Mouse (Mus musculus) lung, embryonic 15.5 days (tissue): Measurements from ENCODE around the gene Itfg2. TPM values are rescaled to one million over a fixed set of nuclear protein-coding genes. Genes with fewer than 3 reads are reported as not detected.

Source experiments
- polyA plus RNA-seq: library from polyadenylated mRNA; unstranded; fragments of >200 nt; fragmentation: Nextera tagmentation; extraction: Ambion mirVana; gene quantifications from 2 replicates; pipeline ENCODE4 v1.2.1, GENCODE M21; 2015

The Itfg2 gene
- polyA plus RNA-seq, 1 experiment from 2014 or later: 33.7 TPM

Other genes starting within 250 kb of the Itfg2 start
- gene Tead4, start 124.1 kb downstream of the Itfg2 start, polyA plus RNA-seq: 5.1 and 5.6 TPM in 2 replicates
- 16.6 and 21.6 TPM in 2 replicates for gene Tulp3, start 69.1 kb downstream of the Itfg2 start, polyA plus RNA-seq
- 125 TPM in 2 replicates for gene Rhno1, start 62.0 kb downstream of the Itfg2 start, polyA plus RNA-seq
- gene Foxm1, start 62.0 kb downstream of the Itfg2 start, polyA plus RNA-seq: 37.7 and 41.1 TPM in 2 replicates
- gene Tex52, start 49.5 kb downstream of the Itfg2 start, polyA plus RNA-seq: 0.22 and 0.48 TPM in 2 replicates
- gene Gm44596, start 49.4 kb downstream of the Itfg2 start, polyA plus RNA-seq: not detected in 2 replicates
- 3.0 and 3.7 TPM in 2 replicates for gene Nrip2, start 25.6 kb downstream of the Itfg2 start, polyA plus RNA-seq
- gene Fkbp4, start 13.7 kb upstream of the Itfg2 start, polyA plus RNA-seq: 470 and 477 TPM in 2 replicates
- 0.25 and 2.0 TPM in 2 replicates for gene Pzp, start 101.8 kb upstream of the Itfg2 start, polyA plus RNA-seq
- 2.4 and 2.8 TPM in 2 replicates for gene A2ml1, start 156.7 kb upstream of the Itfg2 start, polyA plus RNA-seq
- not detected in 2 replicates for gene Klrb1a, start 198.6 kb upstream of the Itfg2 start, polyA plus RNA-seq
- not detected in 2 replicates for gene Clec2h, start 237.5 kb upstream of the Itfg2 start, polyA plus RNA-seq